Mouse (Mus musculus): ENCODE measurements around the gene Map2k6.

Gene Map2k6

GRCm38 (mm10) chr11:110403602-110404001, 4.7 kb downstream of the Map2k6 start:
- no peak for DNase-seq (ENCODE audit: low read depth)

- DNase-seq (ENCODE audit: low read depth): peak; percentile 71
These were observed 6.7 kb downstream of the Map2k6 start for GRCm38 (mm10) chr11:110405607-110406006.

GRCm38 (mm10) chr11:110409131-110409530, 10.2 kb downstream of the Map2k6 start:
- DNase-seq (ENCODE audit: low read depth): no peak

GRCm38 (mm10) chr11:110409776-110410175, 10.9 kb downstream of the Map2k6 start:
- peak; percentile 26 for DNase-seq (ENCODE audit: low read depth)

- no peak for DNase-seq (ENCODE audit: low read depth)
These were observed 12.7 kb downstream of the Map2k6 start for GRCm38 (mm10) chr11:110411596-110411995.

GRCm38 (mm10) chr11:110414263-110414662, 15.3 kb downstream of the Map2k6 start:
- DNase-seq (ENCODE audit: low read depth): peak; percentile 19

- no peak for DNase-seq (ENCODE audit: low read depth)
These were observed 17.8 kb downstream of the Map2k6 start for GRCm38 (mm10) chr11:110416691-110417090.

- peak; percentile 30 for DNase-seq (ENCODE audit: low read depth)
These were observed 21.5 kb downstream of the Map2k6 start for GRCm38 (mm10) chr11:110420463-110420862.

GRCm38 (mm10) chr11:110426572-110427145, 27.7 kb downstream of the Map2k6 start:
- DNase-seq (ENCODE audit: low read depth): no peak

- DNase-seq (ENCODE audit: low read depth): no peak
These were observed 28.2 kb downstream of the Map2k6 start for GRCm38 (mm10) chr11:110427159-110427561.

GRCm38 (mm10) chr11:110428999-110429398, 30.1 kb downstream of the Map2k6 start:
- no peak for DNase-seq (ENCODE audit: low read depth)

GRCm38 (mm10) chr11:110429837-110430418, 31.0 kb downstream of the Map2k6 start:
- no peak for DNase-seq (ENCODE audit: low read depth)

GRCm38 (mm10) chr11:110435839-110436556, 37.1 kb downstream of the Map2k6 start:
- peak; percentile 30 for DNase-seq (ENCODE audit: low read depth)

- no peak for DNase-seq (ENCODE audit: low read depth)
These were observed 38.1 kb downstream of the Map2k6 start for GRCm38 (mm10) chr11:110436998-110437397.

GRCm38 (mm10) chr11:110438135-110438534, 39.2 kb downstream of the Map2k6 start:
- DNase-seq (ENCODE audit: low read depth): no peak

- peak; percentile 60 for DNase-seq (ENCODE audit: low read depth)
These were observed 39.9 kb downstream of the Map2k6 start for GRCm38 (mm10) chr11:110438700-110439296.

- DNase-seq (ENCODE audit: low read depth): peak; percentile 38
These were observed 40.4 kb downstream of the Map2k6 start for GRCm38 (mm10) chr11:110439354-110439753.

- DNase-seq (ENCODE audit: low read depth): no peak
These were observed 45.7 kb downstream of the Map2k6 start for GRCm38 (mm10) chr11:110444576-110444975.

- no peak for DNase-seq (ENCODE audit: low read depth)
These were observed 49.3 kb downstream of the Map2k6 start for GRCm38 (mm10) chr11:110448131-110448725.

- no peak for DNase-seq (ENCODE audit: low read depth)
These were observed 49.8 kb downstream of the Map2k6 start for GRCm38 (mm10) chr11:110448726-110449161.

- DNase-seq (ENCODE audit: low read depth): no peak
These were observed 50.3 kb downstream of the Map2k6 start for GRCm38 (mm10) chr11:110449183-110449582.

GRCm38 (mm10) chr11:110450091-110450757, 51.3 kb downstream of the Map2k6 start:
- DNase-seq (ENCODE audit: low read depth): peak; percentile 71
